In genomic region chr6:122782164-122782563, GRCm38 (mm10) we compare ENCODE assay signal across 14 mouse cellular contexts. TPM values are rescaled to one million over a fixed set of nuclear protein-coding genes. Genes with fewer than 3 reads are reported as not detected.
A peak's percentile ranks its signal among the peaks of the same experiment; 100 is the strongest.
DNase-seq lines count a peak whose midpoint lies in the region.
"Had no signal": no experiment of that assay in that cellular context is flagged by ENCODE, and none has a peak within 500 bp of the region (broad histone marks: within the 10 kb centered on the region; RNA-seq: fewer than 3 reads in every experiment).

No protein-coding gene starts in this region.

- intact Hi-C loops in heart, postnatal 14 days (cut with DNase I), result no loop called here

- no peaks in the 10 kb centered on the region for H3K27me3 ChIP-seq in megakaryocyte, embryonic 14.5 days (replicated peaks)
- H3K27me3 ChIP-seq: forebrain, embryonic 13.5 days had no signal

- H3K36me3 ChIP-seq in megakaryocyte, embryonic 14.5 days (replicated peaks; ENCODE audit: low read length), result peaks cover 2% of the 10 kb centered on the region

- DNase-seq in heart, adult 11 months, result peak; percentile 92
- DNase-seq in heart, postnatal 14 days, result no peak
- DNase-seq in brain, adult 2 months (ENCODE audit: low read depth, low spot score), result peak; percentile 89
- DNase-seq in fibroblast of lung, adult 2 months (ENCODE audit: low read depth), result peak; percentile 44
- no peak for DNase-seq in thymus, postnatal 4 days
- DNase-seq in thymus, postnatal 14 days, result no peak
- DNase-seq in embryo, embryonic 10 days (ENCODE audit: low spot score), result no peak
- DNase-seq: adrenal gland, postnatal 36 days; gastrocnemius, postnatal 36 days; heart, postnatal 4 days; left cerebral cortex, postnatal 4 days; right cerebral cortex, adult 18-20 months had no signal

- H3K9me3 ChIP-seq in megakaryocyte, embryonic 14.5 days, result no peaks in the 10 kb centered on the region
- H3K9me3 ChIP-seq: forebrain, embryonic 13.5 days had no signal

- peak overlapping the region; percentile 75 for H3K4me3 ChIP-seq in megakaryocyte, embryonic 14.5 days (replicated peaks)
- H3K4me3 ChIP-seq: forebrain, embryonic 13.5 days had no signal

- H3K4me1 ChIP-seq in megakaryocyte, embryonic 14.5 days, result peaks cover 60% of the 10 kb centered on the region
- H3K4me1 ChIP-seq: forebrain, embryonic 13.5 days had no signal

RNA-seq across cellular contexts. Expression of gene Slc2a3, which starts 19.3 kb away (rescaled TPM):
- total RNA-seq in heart, postnatal 14 days (2021), result 1 to 10 TPM; 2.3 to 2.4 TPM
- 188 and 291 TPM in 2 replicates for polyA plus RNA-seq in megakaryocyte, embryonic 14.5 days (2012; ENCODE audit: insufficient read depth, low replicate concordance)

RNA-seq across cellular contexts. Expression of gene Foxj2, which starts 37.5 kb away (rescaled TPM):
- 10 to 100 TPM; 30.9 to 31.9 TPM for total RNA-seq in heart, postnatal 14 days (2021)
- 7.7 and 9.2 TPM in 2 replicates for polyA plus RNA-seq in megakaryocyte, embryonic 14.5 days (2012; ENCODE audit: insufficient read depth, low replicate concordance)

Comparison
In these comparisons a context has a peak if more than half of its experiments do, and no peak if none do; other contexts are left out.
1. DNase-seq: peak in heart, adult 11 months (single experiment), brain, adult 2 months (single experiment) and fibroblast of lung, adult 2 months (single experiment); none in heart, postnatal 14 days (0 of 2), thymus, postnatal 4 days (single experiment), thymus, postnatal 14 days (single experiment) and embryo, embryonic 10 days (single experiment).